17 mouse cellular contexts compared by ENCODE assay signal in the genomic region with DNA sequence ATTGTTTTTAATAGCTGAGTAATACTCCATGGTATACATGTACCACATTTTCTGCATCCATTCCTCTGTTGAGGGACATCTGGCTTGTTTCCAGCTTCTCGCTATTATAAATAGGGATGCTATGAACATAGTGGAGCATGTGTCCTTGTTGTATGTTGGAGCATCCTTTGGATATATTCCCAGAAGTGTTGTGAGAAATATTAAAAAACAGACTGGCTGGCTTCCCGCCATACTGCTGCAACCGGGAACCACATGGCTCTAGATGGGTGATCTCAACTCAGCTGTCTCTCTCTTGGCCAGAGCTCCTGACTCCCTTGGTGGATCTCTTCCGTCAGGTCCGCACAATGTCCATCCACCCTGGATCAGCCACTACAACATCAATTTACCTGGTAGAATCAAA.
A peak's percentile ranks its signal among the peaks of the same experiment; 100 is the strongest.
DNase-seq lines count a peak whose midpoint lies in the region; ATAC-seq and TF ChIP-seq lines count a peak whose summit lies in the region.
"Had no signal": no experiment of that assay in that cellular context is flagged by ENCODE, and none has a peak within 500 bp of the region (broad histone marks: within the 10 kb centered on the region; RNA-seq: fewer than 3 reads in every experiment).

No protein-coding gene starts in this region.

- H3K4me1 ChIP-seq in forebrain, embryonic 14.5 days (ENCODE audit: control insufficient read depth, insufficient read depth, low read length) = no peaks in the 10 kb centered on the region
- no peaks in the 10 kb centered on the region for H3K4me1 ChIP-seq in forebrain, embryonic 11.5 days (replicated peaks; ENCODE audit: control insufficient read depth, insufficient read depth, low read length)
- no peaks in the 10 kb centered on the region for H3K4me1 ChIP-seq in lung, embryonic 14.5 days (ENCODE audit: insufficient read depth)
- H3K4me1 ChIP-seq: embryonic facial prominence, embryonic 13.5 days; limb, embryonic 15.5 days; midbrain, embryonic 10.5 days; neural tube, embryonic 13.5 days had no signal

- H3K27ac ChIP-seq in forebrain, embryonic 14.5 days (ENCODE audit: low read depth, low read length) = no peak overlapping the region
- H3K27ac ChIP-seq in forebrain, embryonic 11.5 days (ENCODE audit: low read depth, low read length) = no peak overlapping the region
- no peak overlapping the region for H3K27ac ChIP-seq in lung, embryonic 14.5 days (ENCODE audit: low read depth)
- H3K27ac ChIP-seq: embryonic facial prominence, embryonic 13.5 days; gastrocnemius, adult 2 months; heart, adult 2 months; limb, embryonic 15.5 days; midbrain, embryonic 10.5 days; neural tube, embryonic 13.5 days had no signal

- H3K27me3 ChIP-seq in forebrain, embryonic 14.5 days (replicated peaks; ENCODE audit: control insufficient read depth, insufficient read depth, low read length) = no peaks in the 10 kb centered on the region
- no peaks in the 10 kb centered on the region for H3K27me3 ChIP-seq in forebrain, embryonic 11.5 days (ENCODE audit: control insufficient read depth, insufficient read depth, low read length)
- H3K27me3 ChIP-seq in lung, embryonic 14.5 days (ENCODE audit: insufficient read depth, low read length) = no peaks in the 10 kb centered on the region
- H3K27me3 ChIP-seq: embryonic facial prominence, embryonic 13.5 days; limb, embryonic 15.5 days; neural tube, embryonic 13.5 days had no signal

- no peaks in the 10 kb centered on the region for H3K9me3 ChIP-seq in forebrain, embryonic 14.5 days (replicated peaks; ENCODE audit: control insufficient read depth, low read length)
- H3K9me3 ChIP-seq in forebrain, embryonic 11.5 days (ENCODE audit: control insufficient read depth, low read length) = no peaks in the 10 kb centered on the region
- H3K9me3 ChIP-seq in lung, embryonic 14.5 days (ENCODE audit: low read depth, low read length) = no peaks in the 10 kb centered on the region
- H3K9me3 ChIP-seq: embryonic facial prominence, embryonic 13.5 days; limb, embryonic 15.5 days; midbrain, embryonic 10.5 days; neural tube, embryonic 13.5 days had no signal

- 85% methylated on average over 5 of the region's 5 CpGs for WGBS in forebrain, embryonic 14.5 days
- 95% methylated on average over 5 of the region's 5 CpGs for WGBS in forebrain, embryonic 11.5 days
- 85% methylated on average over 5 of the region's 5 CpGs for WGBS in lung, embryonic 14.5 days

- DNase-seq in forebrain, embryonic 14.5 days (ENCODE audit: low spot score) = peak; percentile 71
- no peak for DNase-seq in forebrain, embryonic 11.5 days (ENCODE audit: low spot score)
- DNase-seq in lung, embryonic 14.5 days = peak; percentile 11
- no peak for DNase-seq in lung, postnatal 25 days (ENCODE audit: low spot score)
- peak; percentile 64 to 87 for DNase-seq in layer of hippocampus, adult 18-20 months (ENCODE audit: low spot score in 2 of 2)
- DNase-seq in layer of hippocampus, postnatal 36 days = peak; percentile 53 to 60
- DNase-seq in retina, embryonic 14.5 days (ENCODE audit: low spot score) = no peak
- no peak for DNase-seq in kidney, postnatal 36 days
- DNase-seq: adrenal gland, adult 2 months; gastrocnemius, adult 2 months; heart, adult 2 months; lung, adult 18-20 months; lung, postnatal 4 days had no signal

- H3K36me3 ChIP-seq in forebrain, embryonic 14.5 days (ENCODE audit: control insufficient read depth, insufficient read depth, low read length) = no peaks in the 10 kb centered on the region
- no peaks in the 10 kb centered on the region for H3K36me3 ChIP-seq in forebrain, embryonic 11.5 days (ENCODE audit: control insufficient read depth, insufficient read depth, low read length)
- no peaks in the 10 kb centered on the region for H3K36me3 ChIP-seq in lung, embryonic 14.5 days (ENCODE audit: insufficient read depth)
- H3K36me3 ChIP-seq: embryonic facial prominence, embryonic 13.5 days; limb, embryonic 15.5 days; midbrain, embryonic 10.5 days; neural tube, embryonic 13.5 days had no signal

- no peak overlapping the region for H3K4me2 ChIP-seq in forebrain, embryonic 14.5 days (ENCODE audit: low read length)
- no peak overlapping the region for H3K4me2 ChIP-seq in forebrain, embryonic 11.5 days (ENCODE audit: low read depth, low read length, severe bottlenecking)
- no peak overlapping the region for H3K4me2 ChIP-seq in lung, embryonic 14.5 days
- H3K4me2 ChIP-seq: embryonic facial prominence, embryonic 13.5 days; limb, embryonic 15.5 days; neural tube, embryonic 13.5 days had no signal

- TF ChIP-seq CTCF in lung, embryonic 14.5 days (IDR thresholded peaks at IDR 0.05; ENCODE audit: low read depth) = no peak

- no peak overlapping the region for H3K4me3 ChIP-seq in forebrain, embryonic 14.5 days (ENCODE audit: low read depth, low read length)
- H3K4me3 ChIP-seq in forebrain, embryonic 11.5 days (ENCODE audit: low read depth, low read length) = no peak overlapping the region
- H3K4me3 ChIP-seq in lung, embryonic 14.5 days (ENCODE audit: low read depth, low read length) = no peak overlapping the region
- H3K4me3 ChIP-seq: embryonic facial prominence, embryonic 13.5 days; gastrocnemius, adult 2 months; heart, adult 2 months; limb, embryonic 15.5 days; midbrain, embryonic 10.5 days; neural tube, embryonic 13.5 days had no signal

- ATAC-seq in forebrain, embryonic 14.5 days = peak; percentile 50; the same call in 1 of the 2 replicates
- no peak for ATAC-seq in forebrain, embryonic 11.5 days (replicated peaks; ENCODE audit: low FRiP score)
- ATAC-seq in lung, embryonic 14.5 days (ENCODE audit: insufficient read depth) = no peak

- H3K9ac ChIP-seq in forebrain, embryonic 14.5 days (ENCODE audit: low read length) = no peak overlapping the region
- H3K9ac ChIP-seq in forebrain, embryonic 11.5 days (ENCODE audit: low read length) = no peak overlapping the region
- H3K9ac ChIP-seq in lung, embryonic 14.5 days = no peak overlapping the region
- H3K9ac ChIP-seq: embryonic facial prominence, embryonic 13.5 days; limb, embryonic 15.5 days; neural tube, embryonic 13.5 days had no signal

Comparison
In these comparisons a context has a peak if more than half of its experiments do, and no peak if none do; other contexts are left out.
1. DNase-seq: peak in forebrain, embryonic 14.5 days (single experiment), lung, embryonic 14.5 days (single experiment), layer of hippocampus, adult 18-20 months (2 of 2) and layer of hippocampus, postnatal 36 days (2 of 2); none in forebrain, embryonic 11.5 days (single experiment), lung, postnatal 25 days (single experiment), retina, embryonic 14.5 days (single experiment) and kidney, postnatal 36 days (0 of 2).